Mouse (Mus musculus): ENCODE data around the gene Adcy7. TPM values are rescaled to one million over a fixed set of nuclear protein-coding genes. Genes with fewer than 3 reads are reported as not detected.

The Adcy7 gene
- total and polyA plus RNA-seq, 2 experiments from 2014 or later = 8.6 to 23.2 TPM

GRCm38 (mm10) chr8:88371522-88371921 is 99.3 kb downstream of the Adcy7 start:
- Histone ChIP-seq H3K27me3 (ENCODE audit: insufficient read depth, low read length) (no peaks in the 10 kb centered on the region), H3K9me3 (ENCODE audit: low read length) (no peaks in the 10 kb centered on the region), H3K4me1 (ENCODE audit: insufficient read depth, low read length) (peaks cover 14% of the 10 kb centered on the region), H3K4me3 (ENCODE audit: low read length) (no peak overlapping the region), H3K36me3 (ENCODE audit: insufficient read depth, low read length) (no peaks in the 10 kb centered on the region), H3K27ac (no peak overlapping the region), H3K9ac (replicated peaks; ENCODE audit: low read length) (no peak overlapping the region), H3K4me2 (ENCODE audit: low read depth, low read length) (no peak overlapping the region)
- no peak for TF ChIP-seq CTCF (IDR thresholded peaks at IDR 0.05; ENCODE audit: low read depth)
- ATAC-seq = no peak
- WGBS = 93% methylated on average over 2 of the region's 2 CpGs
- DNase-seq (ENCODE audit: low spot score) = no peak

- ATAC-seq = peak; percentile 88
- peak; percentile 90 for DNase-seq (ENCODE audit: low spot score)
- Histone ChIP-seq H3K4me3 (ENCODE audit: low read length) (no peak overlapping the region), H3K27ac (no peak overlapping the region), H3K4me2 (ENCODE audit: low read depth, low read length) (no peak overlapping the region; the same call in 1 of the 2 replicates), H3K36me3 (ENCODE audit: insufficient read depth, low read length) (no peaks in the 10 kb centered on the region), H3K9me3 (ENCODE audit: low read length) (no peaks in the 10 kb centered on the region), H3K4me1 (ENCODE audit: insufficient read depth, low read length) (peaks cover 23% of the 10 kb centered on the region), H3K27me3 (ENCODE audit: insufficient read depth, low read length) (no peaks in the 10 kb centered on the region), H3K9ac (replicated peaks; ENCODE audit: low read length) (no peak overlapping the region)
- no peak for TF ChIP-seq CTCF (IDR thresholded peaks at IDR 0.05; ENCODE audit: low read depth)
- 22% methylated on average over 19 of the region's 19 CpGs for WGBS
Observed at GRCm38 (mm10) chr8:88376836-88377582, 104.8 kb downstream of the Adcy7 start.

Other genes with a start within 250 kb of the Adcy7 start
- 12.3 and 21.3 TPM in 2 replicates for gene Cnep1r1, start 153.6 kb upstream of the Adcy7 start, total RNA-seq (2014; rRNA removed)
- 26.6 and 28.5 TPM in 2 replicates for gene Cnep1r1, start 153.6 kb upstream of the Adcy7 start, polyA plus RNA-seq (2015; fragmentation: Nextera tagmentation; extraction: Ambion mirVana)
- 28.5 and 36.0 TPM in 2 replicates for gene Heatr3, start 134.5 kb upstream of the Adcy7 start, total RNA-seq (2014; rRNA removed)
- gene Heatr3, start 134.5 kb upstream of the Adcy7 start, polyA plus RNA-seq (2015; fragmentation: Nextera tagmentation; extraction: Ambion mirVana) = 28.4 and 29.2 TPM in 2 replicates
- gene Tent4b, start 73.2 kb upstream of the Adcy7 start, total RNA-seq (2014; rRNA removed) = 20.3 and 33.6 TPM in 2 replicates
- 7.9 and 8.4 TPM in 2 replicates for gene Tent4b, start 73.2 kb upstream of the Adcy7 start, polyA plus RNA-seq (2015; fragmentation: Nextera tagmentation; extraction: Ambion mirVana)
- 12.6 and 15.5 TPM in 2 replicates for gene Brd7, start 89.8 kb downstream of the Adcy7 start, total RNA-seq (2014; rRNA removed)
- 57.8 and 65.5 TPM in 2 replicates for gene Brd7, start 89.8 kb downstream of the Adcy7 start, polyA plus RNA-seq (2015; fragmentation: Nextera tagmentation; extraction: Ambion mirVana)
- gene Nkd1, start 249.0 kb downstream of the Adcy7 start, total RNA-seq (2014; rRNA removed) = 53.9 and 74.5 TPM in 2 replicates
- 51.1 and 52.2 TPM in 2 replicates for gene Nkd1, start 249.0 kb downstream of the Adcy7 start, polyA plus RNA-seq (2015; fragmentation: Nextera tagmentation; extraction: Ambion mirVana)